Mouse (Mus musculus) heart, postnatal 0 days (tissue): ENCODE measurements around the gene Cd302.

Source experiments
- CTCF ChIP-seq: IDR thresholded peaks from 2 replicates; pipeline ENCODE4 v1.5.1; 2016; ENCODE audit warnings: antibody characterized with exemption, control low read depth, low read depth
- EP300 ChIP-seq: IDR thresholded peaks from 2 replicates; pipeline ENCODE4 v1.6.1; 2016; ENCODE audit warnings: antibody characterized with exemption, low read depth

DNA sequence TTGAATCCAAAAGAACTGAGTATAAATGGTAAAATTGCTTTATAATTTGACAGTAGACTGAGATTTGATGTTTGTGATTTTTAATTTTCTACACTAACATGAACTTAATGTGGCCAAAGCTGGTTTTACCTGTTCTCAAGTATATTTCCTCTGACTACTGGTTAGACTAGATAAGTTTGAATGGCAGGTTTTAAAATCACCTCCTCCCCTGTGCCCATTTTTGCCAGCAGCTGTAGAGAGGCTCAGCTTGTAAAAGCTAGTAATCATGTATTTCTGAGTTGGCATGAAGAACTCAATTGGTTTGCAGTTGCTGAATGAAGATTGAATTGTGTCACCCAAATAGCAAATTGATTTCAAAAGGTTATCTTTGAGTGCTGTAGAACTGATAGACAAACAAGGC lies 71.8 kb downstream of the Cd302 start:
- TF ChIP-seq EP300 (no peak), CTCF (no peak)
